Mouse (Mus musculus) bone marrow macrophage, adult 2 months (primary cell): ENCODE measurements around the gene 1700029F12Rik.

Experiments used
- CTCF ChIP-seq: IDR thresholded peaks from 2 replicates; pipeline ENCODE4 v1.5.1; 2012; ENCODE audit warnings: low read depth, mild to moderate bottlenecking, low read length, moderate library complexity
- POLR2A ChIP-seq: IDR thresholded peaks from 2 replicates; pipeline ENCODE4 v1.6.1; 2012; ENCODE audit warnings: mild to moderate bottlenecking, low read depth, low read length, borderline replicate concordance

DNA sequence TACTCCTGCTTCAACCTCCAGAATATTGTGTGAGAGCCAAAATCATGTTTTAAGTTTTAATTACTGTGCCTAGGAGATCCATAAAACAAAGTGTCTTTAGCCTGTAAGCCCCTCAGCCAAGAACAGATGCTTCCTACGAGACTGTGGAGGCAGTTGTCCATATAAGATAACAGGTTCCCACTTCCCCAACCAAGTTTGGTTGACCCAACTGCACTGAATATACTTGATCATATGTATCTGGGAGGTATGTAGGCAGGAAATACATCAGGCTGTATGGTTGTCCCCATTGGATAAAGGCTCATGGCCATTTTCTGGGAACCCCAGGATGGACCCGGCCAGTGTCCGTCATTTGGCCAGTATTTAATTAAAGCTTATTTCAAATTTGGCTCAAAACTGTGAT is 44.1 kb downstream of the 1700029F12Rik start:
- TF ChIP-seq CTCF, result no peak
- TF ChIP-seq POLR2A, result no peak
